Mouse (Mus musculus): ENCODE data around the gene Wt1.
A peak's percentile ranks its signal among the peaks of the same experiment; 100 is the strongest.

GRCm38 (mm10) chr2:105132933-105133795 lies 6.8 kb downstream of the Wt1 start:
- TF ChIP-seq CTCF (IDR thresholded peaks at IDR 0.05; ENCODE audit: control insufficient read depth, insufficient read depth, insufficient replicate concordance, low read depth, low read length): no peak
- TF ChIP-seq POLR2A (IDR thresholded peaks at IDR 0.05; ENCODE audit: control insufficient read depth, low read depth, low read length): peak; percentile 32; the same call in 1 of the 2 replicates
